Mouse (Mus musculus) WW6 (cell line): Measurements from ENCODE around the gene Epha6.

ENCODE experiments used
- DNase-seq: peaks from one replicate; pipeline ENCODE4 v3.0.0-alpha.2; 2013; ENCODE audit warnings: low read depth, low spot score

The Epha6 gene

GRCm38 (mm10) chr16:60264719-60265508 lies 340.4 kb downstream of the Epha6 start:
- DNase-seq: no peak

DNA sequence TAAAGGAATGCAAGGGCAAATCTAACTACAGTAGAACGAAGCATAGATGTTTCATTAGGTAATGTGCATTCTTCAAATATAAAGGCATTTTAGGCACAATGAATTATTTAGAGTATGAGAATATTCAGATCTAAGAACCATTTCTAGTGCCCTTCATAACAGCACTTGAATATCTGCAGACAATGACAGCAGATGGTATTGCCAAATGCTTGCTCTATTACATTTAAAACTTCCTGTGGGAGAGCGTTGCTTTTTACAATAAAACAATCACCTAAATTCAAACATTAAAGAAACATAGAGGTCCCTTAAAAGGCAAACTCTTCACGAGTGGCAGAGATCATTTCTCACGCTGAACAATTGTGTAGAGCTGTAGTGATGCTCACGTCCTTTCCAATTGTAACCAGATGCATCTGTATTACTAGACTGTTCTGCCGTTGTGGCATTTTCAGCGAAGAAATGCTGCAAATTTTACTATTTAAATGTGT lies 347.1 kb downstream of the Epha6 start:
- no peak for DNase-seq

DNA sequence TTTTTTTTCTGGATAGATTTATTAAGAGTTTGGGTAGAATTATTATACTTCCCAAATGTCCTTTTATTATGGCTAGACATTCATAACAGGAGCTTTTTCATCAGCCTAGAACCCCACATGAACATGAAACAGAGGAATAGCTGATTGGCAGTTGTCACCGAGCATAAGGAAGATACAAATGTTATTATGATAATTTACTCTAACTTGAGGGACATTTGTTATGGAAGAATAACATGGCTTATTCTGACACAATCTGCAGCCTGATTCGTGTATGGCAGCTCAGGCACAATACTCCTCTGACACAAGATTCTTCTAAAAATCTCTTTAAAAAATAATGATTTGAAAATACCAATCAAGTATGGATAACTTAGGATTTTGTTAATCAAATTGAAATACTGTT lies 347.7 kb downstream of the Epha6 start:
- no peak for DNase-seq

GRCm38 (mm10) chr16:60257044-60257443 lies 348.3 kb downstream of the Epha6 start:
- no peak for DNase-seq

GRCm38 (mm10) chr16:60239356-60240190 lies 365.8 kb downstream of the Epha6 start:
- DNase-seq: no peak

DNA sequence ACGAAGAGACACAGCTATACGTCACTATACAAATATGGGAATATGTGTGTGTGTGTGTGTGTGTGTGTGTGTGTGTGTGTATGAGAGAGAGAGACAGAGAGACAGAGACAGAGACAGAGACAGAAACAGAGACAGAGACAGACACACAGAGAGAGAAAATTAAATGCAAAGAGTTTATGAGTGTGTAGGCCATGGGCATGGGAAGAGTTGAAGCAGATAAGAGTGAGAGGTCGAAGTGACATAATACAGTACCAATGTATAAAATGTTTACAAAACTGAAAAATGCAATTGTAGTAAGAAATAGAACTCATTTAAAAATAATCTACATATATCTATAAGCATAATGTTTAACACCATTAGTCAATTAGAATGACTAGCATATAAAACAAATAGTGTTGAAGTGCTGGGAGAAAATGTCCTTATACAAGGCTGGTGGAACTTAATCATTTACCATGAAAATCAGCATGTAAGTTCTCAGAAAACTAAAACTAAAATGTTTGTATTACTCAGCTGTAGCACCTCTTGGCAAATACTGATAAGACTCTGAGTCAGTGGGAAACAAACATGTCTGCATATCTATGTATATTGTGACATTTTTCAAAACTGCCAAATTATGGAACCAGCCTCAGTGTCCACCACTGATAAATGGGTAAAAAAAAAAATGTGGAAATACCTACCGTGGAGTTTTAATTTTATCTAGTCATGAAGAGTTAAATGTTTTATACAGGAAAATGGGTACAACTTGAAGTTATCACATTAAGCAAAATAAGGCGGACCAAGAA lies 371.2 kb downstream of the Epha6 start:
- DNase-seq: no peak

GRCm38 (mm10) chr16:60232982-60233381 lies 372.3 kb downstream of the Epha6 start:
- no peak for DNase-seq

GRCm38 (mm10) chr16:60209151-60209550 lies 396.2 kb downstream of the Epha6 start:
- DNase-seq: no peak

- no peak for DNase-seq
Observed at GRCm38 (mm10) chr16:60175580-60175979, 429.8 kb downstream of the Epha6 start.

GRCm38 (mm10) chr16:60152439-60152838 lies 452.9 kb downstream of the Epha6 start:
- no peak for DNase-seq

GRCm38 (mm10) chr16:60144370-60144769 lies 461.0 kb downstream of the Epha6 start:
- no peak for DNase-seq

- DNase-seq: no peak
Observed at GRCm38 (mm10) chr16:60121435-60121834, 483.9 kb downstream of the Epha6 start.

DNA sequence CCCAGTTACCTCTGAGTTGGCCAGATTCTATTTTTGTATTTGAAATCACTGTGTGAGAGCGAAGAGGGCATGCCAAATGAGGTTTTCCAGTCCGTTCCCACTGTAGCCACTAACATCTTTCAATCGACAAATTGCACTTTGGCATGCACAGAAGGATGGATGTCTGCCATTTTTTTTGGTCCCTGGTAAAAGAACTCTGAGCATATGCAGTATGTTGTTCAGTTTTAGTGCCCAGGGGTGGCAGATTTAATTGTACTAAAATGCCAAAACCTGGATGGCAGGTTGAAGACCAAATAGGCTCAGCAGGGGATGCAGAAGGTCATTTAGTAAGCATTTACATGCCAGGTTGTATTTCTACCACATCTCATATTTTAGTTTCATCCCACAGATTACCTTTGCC lies 503.1 kb downstream of the Epha6 start:
- DNase-seq: no peak

GRCm38 (mm10) chr16:60095333-60095732 lies 510.0 kb downstream of the Epha6 start:
- DNase-seq: no peak

DNA sequence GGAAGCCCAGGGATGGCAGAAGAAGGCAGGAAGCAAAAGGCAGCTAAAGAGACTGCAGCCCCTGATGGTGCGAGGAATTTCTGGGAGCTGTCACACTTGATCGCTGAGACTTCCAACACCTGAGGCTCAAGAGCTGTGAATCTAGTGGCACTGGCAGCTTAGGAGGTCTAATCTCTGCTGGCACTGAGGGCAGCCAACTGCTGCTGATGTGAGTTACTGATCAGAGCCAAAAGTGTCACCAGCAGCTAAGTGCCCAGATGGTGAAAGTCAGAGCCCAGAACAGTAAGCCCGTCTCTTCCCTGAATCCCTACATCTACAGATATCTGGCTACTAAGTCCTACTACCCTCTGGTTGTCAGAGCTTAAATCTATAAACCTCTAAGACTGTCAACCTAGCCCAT lies 518.4 kb downstream of the Epha6 start:
- DNase-seq: no peak

- DNase-seq: no peak
Observed at GRCm38 (mm10) chr16:60070457-60071112, 534.7 kb downstream of the Epha6 start.

DNA sequence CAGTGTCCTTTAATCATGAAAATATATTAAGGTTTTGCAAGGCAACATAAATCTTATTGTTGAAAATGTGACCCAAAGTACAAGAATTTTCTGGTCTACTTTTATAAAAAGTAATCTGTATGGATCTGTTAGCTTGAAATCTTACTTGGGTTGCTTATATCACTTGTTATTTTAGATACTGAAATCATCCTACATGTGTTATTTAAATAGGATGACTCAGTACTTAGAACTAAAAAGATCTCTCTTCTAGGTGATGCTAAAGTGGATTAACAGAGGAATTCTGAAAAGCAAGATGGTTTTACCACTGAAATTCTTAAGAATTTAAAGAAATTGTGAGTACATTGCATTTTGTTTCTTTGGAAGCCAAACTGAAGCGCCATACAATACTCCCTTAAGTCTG lies 561.5 kb downstream of the Epha6 start:
- no peak for DNase-seq

DNA sequence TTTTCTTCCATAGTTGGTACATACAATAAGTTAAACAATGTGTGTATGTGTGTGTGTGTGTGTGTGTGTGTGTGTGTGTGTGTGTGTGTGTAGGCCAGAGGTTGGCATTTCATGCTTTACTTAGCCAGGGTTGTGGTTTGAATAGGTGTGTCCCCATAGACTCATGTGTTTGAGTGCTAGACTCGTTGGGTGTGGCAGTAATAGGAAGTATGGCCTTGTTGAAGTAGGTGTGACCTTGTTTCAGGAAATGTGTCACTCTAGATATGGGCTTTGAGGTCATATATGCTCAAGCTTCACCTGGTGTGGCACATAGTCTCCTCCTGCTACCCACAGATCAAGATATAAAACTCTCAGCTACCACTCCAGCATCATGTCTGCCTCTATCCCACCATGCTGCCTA lies 577.0 kb downstream of the Epha6 start:
- no peak for DNase-seq

DNA sequence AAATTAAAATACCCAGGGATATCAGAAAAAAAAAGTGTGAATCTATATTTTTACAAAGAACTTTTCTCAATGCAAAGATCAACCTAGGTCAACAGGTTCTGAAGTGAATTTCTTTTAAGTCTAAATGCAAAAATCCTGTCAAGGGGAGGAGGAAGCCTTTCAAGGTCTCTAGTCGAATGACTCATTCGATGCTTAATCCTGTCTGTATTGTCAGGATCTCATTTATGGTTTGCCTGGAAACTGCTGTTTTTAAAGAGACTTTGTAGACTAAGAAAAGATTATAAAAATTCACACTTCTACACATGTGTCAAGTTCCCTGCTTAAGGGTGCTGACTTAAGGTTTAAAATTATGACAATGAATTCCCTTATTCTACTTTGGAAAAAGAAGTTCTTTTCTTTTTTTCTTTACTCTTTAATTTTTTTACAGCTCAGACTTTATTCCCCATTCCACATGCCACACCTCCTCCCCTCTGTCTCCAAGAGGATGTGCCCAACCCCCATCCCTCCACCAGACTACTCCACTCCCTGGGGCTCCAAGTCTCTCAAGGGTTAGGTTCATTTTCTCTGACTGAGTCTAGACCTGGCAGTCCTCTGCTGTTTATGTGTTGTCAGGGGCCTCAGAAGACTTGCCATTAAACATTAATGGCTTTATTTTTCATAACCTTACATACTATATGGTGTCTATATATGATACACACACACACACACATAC lies 598.3 kb downstream of the Epha6 start:
- no peak for DNase-seq

- no peak for DNase-seq
Observed at GRCm38 (mm10) chr16:59969816-59970215, 635.5 kb downstream of the Epha6 start.

GRCm38 (mm10) chr16:59955731-59956130 lies 649.6 kb downstream of the Epha6 start:
- no peak for DNase-seq
